Mouse (Mus musculus) thymus, adult 2 months (tissue): Measurements from ENCODE around the gene Wnt16.

Experiments
- CTCF ChIP-seq: fragments of 200-500 bp; IDR thresholded peaks from 2 replicates; pipeline ENCODE4 v1.5.1; 2012; ENCODE audit warnings: mild to moderate bottlenecking, control low read depth, low read length, moderate library complexity, borderline replicate concordance; ENCODE audit not compliant: control insufficient read depth, poor library complexity, insufficient read depth; ENCODE audit errors: extremely low read depth
- POLR2A ChIP-seq: fragments of 200-500 bp; IDR thresholded peaks from 2 replicates; pipeline ENCODE4 v1.6.1; 2012; ENCODE audit warnings: mild to moderate bottlenecking, low read length, control low read depth, moderate library complexity; ENCODE audit not compliant: control insufficient read depth, poor library complexity, insufficient read depth; ENCODE audit errors: extremely low read depth

- TF ChIP-seq CTCF (no peak), POLR2A (no peak)
Observed at GRCm38 (mm10) chr6:22340779-22341178, 52.8 kb downstream of the Wnt16 start.
